Mouse (Mus musculus) intestine, postnatal 0 days (tissue): ENCODE measurements around the gene Ndufs8. TPM values are rescaled to one million over a fixed set of nuclear protein-coding genes. Genes with fewer than 3 reads are reported as not detected.
"Not testable (repeated sequence)": the region's sequence is repeated elsewhere in the genome, so short reads cannot be mapped to it uniquely, and the experiment has no call there.

Experiments
- ATAC-seq: fragments of 200-750 bp; cut with Nextera tagmentation; 2 replicates; pipeline ENCODE4 v1.8.0; 2017; ENCODE audit warnings: mild to moderate bottlenecking, moderate TSS enrichment, moderate library complexity
- H3K27ac ChIP-seq: fragments of 300-500 bp; sonication (generic); 2 replicates; pipeline ENCODE4 v1.5.1; 2014; ENCODE audit warnings: mild to moderate bottlenecking, low read depth, low read length, moderate library complexity
- H3K27me3 ChIP-seq: fragments of 300-500 bp; sonication (generic); replicated peaks from 2 replicates; pipeline ENCODE4 v1.6.1; 2014; ENCODE audit warnings: low read length, mixed read lengths; ENCODE audit not compliant: control insufficient read depth, insufficient read depth
- H3K36me3 ChIP-seq: fragments of 300-500 bp; sonication (generic); 2 replicates; pipeline ENCODE4 v1.6.1; 2014; ENCODE audit warnings: mild to moderate bottlenecking, moderate library complexity; ENCODE audit not compliant: control insufficient read depth, insufficient read depth
- H3K4me1 ChIP-seq: fragments of 300-500 bp; sonication (generic); replicated peaks from 2 replicates; pipeline ENCODE4 v1.6.1; 2014; ENCODE audit warnings: antibody characterized with exemption, low read length, mixed read lengths; ENCODE audit not compliant: control insufficient read depth, insufficient read depth
- H3K4me2 ChIP-seq: fragments of 300-500 bp; sonication (generic); replicated peaks from 2 replicates; pipeline ENCODE4 v1.6.1; 2014; ENCODE audit warnings: low read depth, mild to moderate bottlenecking, moderate library complexity
- H3K4me3 ChIP-seq: fragments of 300-500 bp; sonication (generic); 2 replicates; pipeline ENCODE4 v1.5.1; 2014; ENCODE audit warnings: low read depth, low read length
- H3K9ac ChIP-seq: fragments of 300-500 bp; sonication (generic); 2 replicates; pipeline ENCODE4 v1.6.1; 2014; ENCODE audit warnings: mild to moderate bottlenecking, low read depth, low read length
- H3K9me3 ChIP-seq: fragments of 300-500 bp; sonication (generic); 2 replicates; pipeline ENCODE4 v1.6.1; 2016; ENCODE audit warnings: mixed run types; ENCODE audit not compliant: control insufficient read depth
- CTCF ChIP-seq: sonication (generic); IDR thresholded peaks from 2 replicates; pipeline ENCODE4 v1.5.1; 2016; ENCODE audit warnings: low read depth, mild to moderate bottlenecking, control low read depth, antibody characterized with exemption, moderate library complexity
- WGBS: fragments of 180-500 bp; shearing (Covaris S2); extraction: QIAGEN DNeasy Blood & Tissue Kit; methylation state at CpG from one replicate; pipeline ENCODE4 v1.1.7; 2014; 5-methylcytosine and 5-hydroxymethylcytosine counted together
- polyA plus RNA-seq: library from polyadenylated mRNA; unstranded; fragments of >200 nt; fragmentation: Nextera tagmentation; extraction: Ambion mirVana; gene quantifications from 2 replicates; pipeline ENCODE4 v1.2.1, GENCODE M21; 2015

Ndufs8 gene
- polyA plus RNA-seq, result 303 and 317 TPM in 2 replicates

DNA sequence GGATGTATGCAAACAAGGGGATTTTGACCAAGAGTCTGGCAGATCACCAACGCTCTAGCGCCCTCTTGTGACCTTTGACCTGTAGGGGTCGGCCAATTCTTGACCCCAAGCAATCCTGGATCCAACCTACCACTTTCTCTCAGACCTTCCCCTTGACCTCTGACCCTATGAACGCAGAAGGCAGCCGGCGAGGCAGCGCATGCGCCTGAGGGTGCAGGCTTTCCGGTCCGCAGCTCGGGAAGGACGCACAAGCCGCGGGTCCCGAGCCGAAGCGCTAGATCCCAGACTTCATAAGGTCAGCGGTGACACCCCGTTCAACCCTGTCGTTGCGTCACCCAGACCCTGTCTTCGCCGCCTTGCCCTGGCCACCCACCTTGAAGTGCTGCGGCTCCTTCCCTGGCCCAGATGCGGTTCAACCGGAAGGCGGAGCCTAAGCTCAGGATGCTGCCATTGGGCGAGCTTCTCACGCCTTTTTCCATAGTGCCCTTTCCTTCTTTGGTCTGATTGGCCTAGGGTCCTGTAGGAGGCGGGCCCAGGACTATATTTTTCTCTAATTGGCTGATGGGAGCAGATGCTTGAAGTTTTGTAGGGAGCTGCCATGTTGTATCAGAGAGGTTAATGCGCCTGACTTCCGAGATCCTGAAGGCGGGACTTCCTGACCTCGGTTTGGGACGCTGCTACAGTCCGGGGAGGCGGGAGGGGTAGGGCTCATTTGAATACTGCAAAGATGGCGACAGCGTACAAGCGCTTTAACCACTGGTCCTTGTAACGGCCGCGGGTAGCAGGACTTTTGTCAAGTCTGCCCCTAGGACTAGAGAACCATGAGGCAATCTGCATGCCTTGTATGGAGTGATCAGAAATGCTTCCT, at the start of gene Ndufs8:
Ndufs8 (minus strand) TSS at position 438 of the 868 bp plus-strand sequence.
- no peaks in the 10 kb centered on the region for H3K27me3 ChIP-seq
- peak; percentile 96 for ATAC-seq
- peak within 1 kb of the TSS; percentile 77 for H3K4me2 ChIP-seq
- H3K27ac ChIP-seq, result peak within 1 kb of the TSS; percentile 73
- peak within 1 kb of the TSS; percentile 65 for H3K4me3 ChIP-seq
- TF ChIP-seq CTCF, result peak; percentile 36
- H3K9ac ChIP-seq, result peak within 1 kb of the TSS; percentile 57
- no peaks in the 10 kb centered on the region for H3K9me3 ChIP-seq
- under 1% methylated on average over 43 of the region's 43 CpGs for WGBS
- peaks cover 23% of the 10 kb centered on the region for H3K36me3 ChIP-seq
- 0 out of 2 replicates have a peak, but pooled peaks cover 18% of the 10 kb centered on the region for H3K4me1 ChIP-seq

DNA sequence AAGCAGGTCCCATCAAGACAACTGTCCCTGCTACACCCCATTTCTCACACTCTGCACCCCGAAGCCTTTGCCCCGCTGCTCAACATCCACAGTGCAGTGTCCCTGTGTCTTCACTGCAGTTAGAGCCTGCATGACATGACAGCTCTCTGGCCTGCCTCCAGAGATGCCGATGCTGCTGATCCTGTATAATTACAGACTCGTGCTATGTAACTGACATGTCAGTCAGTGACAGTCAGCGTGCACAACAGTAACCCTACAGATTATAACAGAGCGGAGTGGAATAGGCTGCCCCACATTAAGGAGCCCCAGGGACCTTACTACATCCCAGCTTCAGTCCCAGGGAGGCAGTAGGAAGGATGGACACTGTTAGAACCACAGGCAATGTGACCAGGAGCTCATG, 49.2 kb upstream of the Ndufs8 start:
- ATAC-seq, H3K4me3 ChIP-seq, H3K27me3 ChIP-seq, H3K27ac ChIP-seq, H3K4me1 ChIP-seq, H3K9me3 ChIP-seq, H3K9ac ChIP-seq, H3K4me2 ChIP-seq, H3K36me3 ChIP-seq: not testable (repeated sequence)
- 95% methylated on average over 6 of the region's 6 CpGs for WGBS

DNA sequence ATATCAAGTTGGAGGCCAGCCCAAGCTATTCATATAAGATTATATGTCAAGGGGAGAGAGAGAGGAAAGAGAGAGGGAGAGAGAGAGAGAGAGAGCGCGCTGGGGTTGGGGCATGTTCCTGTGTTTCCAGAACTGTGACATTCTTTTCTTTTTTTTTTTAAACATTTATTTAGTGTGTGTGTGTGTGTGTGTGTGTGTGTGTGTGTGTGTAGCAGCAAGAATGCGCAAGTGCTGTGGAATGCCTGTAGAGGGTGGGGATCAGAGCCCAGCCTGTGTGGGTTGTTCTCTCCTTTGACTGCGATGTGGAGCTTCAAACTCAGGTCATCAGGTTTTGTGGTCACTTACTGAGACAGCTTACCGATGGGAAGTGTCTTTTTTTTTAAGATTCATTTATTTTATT, 47.6 kb upstream of the Ndufs8 start:
- WGBS, result 80% methylated on average over 5 of the region's 5 CpGs

DNA sequence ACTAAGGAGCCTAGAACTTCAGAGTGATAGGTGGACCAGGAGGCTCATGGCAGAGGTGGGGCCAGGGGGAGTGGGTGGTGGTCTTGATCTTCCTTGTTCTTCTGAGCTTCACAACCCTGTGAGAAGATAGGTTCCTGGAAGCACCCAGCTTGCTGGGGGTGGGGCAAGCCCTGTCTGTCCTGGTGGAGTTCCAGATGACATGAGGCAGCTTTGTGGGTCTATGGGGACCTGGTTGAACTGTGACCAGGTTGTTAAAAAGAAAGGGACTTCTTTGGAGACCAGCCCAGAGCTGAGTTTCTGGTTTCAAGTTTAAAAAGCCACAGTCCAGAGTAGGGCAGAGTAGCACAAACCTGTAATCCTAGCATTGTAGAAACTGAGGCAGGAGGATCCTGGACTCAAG, 46.5 kb upstream of the Ndufs8 start:
- no peak overlapping the region for H3K9ac ChIP-seq
- no peaks in the 10 kb centered on the region for H3K4me1 ChIP-seq
- no peak overlapping the region for H3K4me2 ChIP-seq
- no peaks in the 10 kb centered on the region for H3K9me3 ChIP-seq
- TF ChIP-seq CTCF, result no peak
- no peak for ATAC-seq
- H3K36me3 ChIP-seq, result no peaks in the 10 kb centered on the region
- H3K4me3 ChIP-seq, result no peak overlapping the region
- no peaks in the 10 kb centered on the region for H3K27me3 ChIP-seq
- no peak overlapping the region for H3K27ac ChIP-seq

More for the DNA sequence above, 47.6 kb upstream of the Ndufs8 start:
- Histone ChIP-seq H3K4me3 (no peak overlapping the region), H3K27ac (no peak overlapping the region), H3K4me1 (no peaks in the 10 kb centered on the region), H3K9me3 (no peaks in the 10 kb centered on the region), H3K36me3 (no peaks in the 10 kb centered on the region), H3K27me3 (no peaks in the 10 kb centered on the region), H3K9ac (no peak overlapping the region), H3K4me2 (no peak overlapping the region)
- ATAC-seq, result no peak
- TF ChIP-seq CTCF, result no peak

DNA sequence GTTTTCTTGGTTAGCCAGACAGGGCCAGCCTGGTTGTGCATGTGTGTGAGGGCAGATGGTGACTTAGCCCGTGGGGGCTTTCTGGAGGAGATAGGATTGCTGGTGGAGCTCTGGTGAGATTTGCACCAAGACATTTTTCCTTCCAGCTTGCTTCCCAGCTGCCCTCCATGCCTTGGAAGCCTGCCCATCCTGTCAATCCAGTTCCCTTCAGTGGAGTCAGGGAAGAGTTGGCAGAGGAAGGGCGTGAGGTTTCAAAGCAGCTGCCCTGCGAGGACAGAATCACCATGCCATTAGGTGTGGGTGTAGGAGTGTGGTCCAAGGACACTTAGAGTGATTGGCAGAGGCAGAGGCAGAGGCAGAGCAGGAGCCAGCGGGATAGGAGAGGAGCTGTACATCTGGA, 45.9 kb upstream of the Ndufs8 start, which contains the start of gene Aldh3b3:
Aldh3b3 (plus strand) TSS at position 176 of the 400 bp plus-strand sequence.
- no peak for TF ChIP-seq CTCF
- no peak within 1 kb of the TSS for H3K4me2 ChIP-seq
- H3K36me3 ChIP-seq, result no peaks in the 10 kb centered on the region
- no peaks in the 10 kb centered on the region for H3K4me1 ChIP-seq
- H3K27ac ChIP-seq, result no peak within 1 kb of the TSS
- no peak within 1 kb of the TSS for H3K9ac ChIP-seq
- ATAC-seq, result no peak
- no peaks in the 10 kb centered on the region for H3K27me3 ChIP-seq
- no peaks in the 10 kb centered on the region for H3K9me3 ChIP-seq
- 62% methylated on average over 4 of the region's 4 CpGs for WGBS
- no peak within 1 kb of the TSS for H3K4me3 ChIP-seq

DNA sequence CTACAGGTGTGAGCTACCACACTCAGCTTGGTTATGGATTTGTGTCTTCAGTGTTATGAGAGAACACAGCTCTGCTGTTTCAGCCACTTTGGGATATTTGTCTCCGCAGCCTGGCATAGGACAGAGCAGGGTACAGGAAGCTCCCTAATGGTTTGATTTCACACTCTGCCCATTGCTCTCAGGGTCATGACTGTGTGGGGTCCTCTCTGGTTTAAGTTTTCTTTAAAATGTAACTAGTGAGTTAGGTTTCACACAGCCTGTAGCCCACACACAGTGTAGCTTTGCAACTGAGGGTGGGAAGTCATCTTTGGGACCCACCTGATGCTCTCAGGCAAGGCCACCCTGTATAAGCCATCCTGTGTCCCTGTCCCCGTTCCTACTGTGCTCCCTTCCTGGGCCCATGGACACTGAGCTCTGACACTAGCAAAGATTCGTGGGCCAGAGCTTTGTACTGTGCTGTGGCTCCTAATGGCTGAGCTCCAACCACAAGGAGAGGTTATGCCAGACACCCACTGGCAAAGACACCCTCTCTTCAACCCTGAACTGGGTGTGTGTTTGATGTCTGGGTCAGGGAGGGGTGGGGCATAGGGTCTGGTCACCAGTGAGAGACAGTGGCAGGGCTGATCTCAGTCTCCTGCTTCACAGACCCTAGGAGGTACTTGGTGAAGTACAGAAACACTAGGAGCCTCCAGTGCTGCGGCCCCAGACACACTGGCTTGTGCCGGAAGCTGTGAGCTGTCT, 44.9 kb upstream of the Ndufs8 start:
- H3K4me2 ChIP-seq, H3K27me3 ChIP-seq, H3K27ac ChIP-seq, H3K4me3 ChIP-seq, ATAC-seq, H3K9me3 ChIP-seq, H3K4me1 ChIP-seq, H3K36me3 ChIP-seq, H3K9ac ChIP-seq: not testable (repeated sequence)
- 87% methylated on average over 5 of the region's 5 CpGs for WGBS
